Mouse (Mus musculus) heart, postnatal 36 days (tissue): ENCODE measurements around the gene Rpl9. TPM values are rescaled to one million over a fixed set of nuclear protein-coding genes. Genes with fewer than 3 reads are reported as not detected.

Experiments
- DNase-seq, 2 experiments: peaks; one replicate each; pipeline ENCODE4 v3.0.0; 2021 to 2022
- intact Hi-C: fragments of 180-260 bp; cut with DNase I; formaldehyde crosslinking; loops from one replicate; pipeline ENCODE4 v1.15.1; 2025
- total RNA-seq, 2 experiments: library from RNA; stranded (reverse); gene quantifications; 2 replicates each; pipeline ENCODE4 v1.2.3; 2021

Rpl9 gene
- total RNA-seq, 2 experiments from 2014 or later: 645 to 671 TPM

GRCm38 (mm10) chr5:65387008-65387867 lies 4.0 kb downstream of the Rpl9 start:
- intact Hi-C loops: no loop called here
- no peak for DNase-seq

- DNase-seq: no peak
- intact Hi-C loops: no loop called here
Measured at GRCm38 (mm10) chr5:65385704-65386103, 5.5 kb downstream of the Rpl9 start.

- intact Hi-C loops: no loop called here
- no peak for DNase-seq
Measured at GRCm38 (mm10) chr5:65374746-65375145, 16.5 kb downstream of the Rpl9 start.

- intact Hi-C loops: no loop called here
- no peak for DNase-seq
Measured at GRCm38 (mm10) chr5:65371551-65371950, 19.7 kb downstream of the Rpl9 start.

- intact Hi-C loops: no loop called here
- DNase-seq: no peak
Measured at GRCm38 (mm10) chr5:65367837-65368236, 23.4 kb downstream of the Rpl9 start.

- intact Hi-C loops: no loop called here
- no peak for DNase-seq
Measured at GRCm38 (mm10) chr5:65357771-65358170, 33.5 kb downstream of the Rpl9 start.

GRCm38 (mm10) chr5:65356851-65357250 lies 34.4 kb downstream of the Rpl9 start:
- intact Hi-C loops: no loop called here
- no peak for DNase-seq

GRCm38 (mm10) chr5:65354985-65355384 lies 36.3 kb downstream of the Rpl9 start:
- DNase-seq: no peak
- intact Hi-C loops: no loop called here

GRCm38 (mm10) chr5:65354097-65354496 lies 37.1 kb downstream of the Rpl9 start:
- intact Hi-C loops: no loop called here
- no peak for DNase-seq

- intact Hi-C loops: no loop called here
- DNase-seq: no peak
Measured at GRCm38 (mm10) chr5:65350508-65350907, 40.7 kb downstream of the Rpl9 start.

- intact Hi-C loops: no loop called here
- DNase-seq: no peak
Measured at GRCm38 (mm10) chr5:65348168-65348567, 43.1 kb downstream of the Rpl9 start, which contains the start of gene Klb. Klb (plus strand) TSS chr5:65348314.

- DNase-seq: no peak
- intact Hi-C loops: no loop called here
Measured at GRCm38 (mm10) chr5:65340167-65340566, 51.1 kb downstream of the Rpl9 start.

- no peak for DNase-seq
- intact Hi-C loops: no loop called here
Measured at GRCm38 (mm10) chr5:65338394-65338793, 52.9 kb downstream of the Rpl9 start.

Other genes with a start within 250 kb of the Rpl9 start
- gene Wdr19, start 191.7 kb downstream of the Rpl9 start, total RNA-seq: 1 to 10 TPM; 1.6 to 1.7 TPM
- 10 to 100 TPM; 31.1 to 42.5 TPM for gene Rfc1, start 55.8 kb downstream of the Rpl9 start, total RNA-seq
- under 1 TPM; 0.14 to 0.36 TPM for gene Klb, start 43.1 kb downstream of the Rpl9 start, total RNA-seq
- gene Lias, start 53 bp upstream of the Rpl9 start, total RNA-seq: 10 to 100 TPM; 54.8 to 55.8 TPM
- gene Ugdh, start 44.5 kb upstream of the Rpl9 start, total RNA-seq: 10 to 100 TPM; 15.0 to 15.2 TPM
- 1 to 10 TPM in 1 of 2 experiments, not detected in 1; 2.1 TPM for gene Gm43552, start 101.4 kb upstream of the Rpl9 start, total RNA-seq
- 10 to 100 TPM; 88.8 to 95.0 TPM for gene Smim14, start 145.7 kb upstream of the Rpl9 start, total RNA-seq
- 10 to 100 TPM; 59.4 to 67.6 TPM for gene Ube2k, start 145.8 kb upstream of the Rpl9 start, total RNA-seq